Mouse (Mus musculus): ENCODE measurements around the gene Lmntd1. TPM values are rescaled to one million over a fixed set of nuclear protein-coding genes. Genes with fewer than 3 reads are reported as not detected.

The Lmntd1 gene
- polyA plus RNA-seq, 1 experiment from 2014 or later: 0.37 TPM

DNA sequence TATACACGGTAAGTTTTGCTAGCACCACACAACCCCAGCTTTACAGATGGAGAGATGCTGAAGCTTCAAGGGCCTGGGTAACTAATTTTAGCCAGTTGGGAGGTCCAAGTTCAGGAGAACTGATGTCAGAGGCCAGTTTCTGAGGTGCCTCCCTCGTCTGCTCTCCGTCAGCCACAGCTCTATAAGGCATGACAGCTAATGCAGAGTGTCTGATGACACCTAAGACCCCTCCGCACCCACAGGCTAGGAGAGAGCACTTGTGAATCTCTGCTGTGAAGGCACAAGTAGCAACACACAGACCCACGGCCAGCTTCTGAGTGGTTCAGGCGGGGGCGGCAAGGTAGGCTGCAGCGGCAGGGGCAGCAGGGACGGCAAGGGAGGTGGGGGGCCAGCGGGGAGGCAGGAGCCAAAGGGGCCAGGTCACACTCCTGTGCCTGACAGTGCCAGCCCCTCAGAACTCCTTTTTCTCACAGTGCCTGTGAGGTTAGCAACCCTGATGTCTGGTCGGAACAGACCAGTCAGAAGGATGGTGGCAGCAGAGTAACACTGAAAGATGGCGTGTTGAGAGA, 151.4 kb downstream of the Lmntd1 start:
- 89% methylated on average over 12 of the region's 12 CpGs for WGBS
- 0 out of 2 replicates have a peak, but pooled peaks cover 4% of the 10 kb centered on the region for H3K4me1 ChIP-seq
- DNase-seq (ENCODE audit: extremely low spot score, low spot score): no peak
- 0 out of 2 replicates have a peak overlapping the region, but pooled peaks have one; percentile 30 for H3K27ac ChIP-seq
- no peak overlapping the region for H3K4me3 ChIP-seq
- no peaks in the 10 kb centered on the region for H3K27me3 ChIP-seq (ENCODE audit: poor library complexity, severe bottlenecking)
- no peaks in the 10 kb centered on the region for H3K36me3 ChIP-seq (replicated peaks)
- H3K9me3 ChIP-seq: no peaks in the 10 kb centered on the region

- 87% methylated on average over 15 of the region's 15 CpGs for WGBS
- no peak for DNase-seq (ENCODE audit: extremely low spot score, low spot score)
- H3K27me3 ChIP-seq (ENCODE audit: poor library complexity, severe bottlenecking): 0 out of 2 replicates have a peak, but pooled peaks cover 5% of the 10 kb centered on the region
- no peaks in the 10 kb centered on the region for H3K9me3 ChIP-seq
- H3K4me3 ChIP-seq: no peak overlapping the region
- no peak overlapping the region for H3K27ac ChIP-seq
- H3K36me3 ChIP-seq (replicated peaks): no peaks in the 10 kb centered on the region
- H3K4me1 ChIP-seq: no peaks in the 10 kb centered on the region
Observed at GRCm38 (mm10) chr6:145457066-145457465, 157.1 kb downstream of the Lmntd1 start.

DNA sequence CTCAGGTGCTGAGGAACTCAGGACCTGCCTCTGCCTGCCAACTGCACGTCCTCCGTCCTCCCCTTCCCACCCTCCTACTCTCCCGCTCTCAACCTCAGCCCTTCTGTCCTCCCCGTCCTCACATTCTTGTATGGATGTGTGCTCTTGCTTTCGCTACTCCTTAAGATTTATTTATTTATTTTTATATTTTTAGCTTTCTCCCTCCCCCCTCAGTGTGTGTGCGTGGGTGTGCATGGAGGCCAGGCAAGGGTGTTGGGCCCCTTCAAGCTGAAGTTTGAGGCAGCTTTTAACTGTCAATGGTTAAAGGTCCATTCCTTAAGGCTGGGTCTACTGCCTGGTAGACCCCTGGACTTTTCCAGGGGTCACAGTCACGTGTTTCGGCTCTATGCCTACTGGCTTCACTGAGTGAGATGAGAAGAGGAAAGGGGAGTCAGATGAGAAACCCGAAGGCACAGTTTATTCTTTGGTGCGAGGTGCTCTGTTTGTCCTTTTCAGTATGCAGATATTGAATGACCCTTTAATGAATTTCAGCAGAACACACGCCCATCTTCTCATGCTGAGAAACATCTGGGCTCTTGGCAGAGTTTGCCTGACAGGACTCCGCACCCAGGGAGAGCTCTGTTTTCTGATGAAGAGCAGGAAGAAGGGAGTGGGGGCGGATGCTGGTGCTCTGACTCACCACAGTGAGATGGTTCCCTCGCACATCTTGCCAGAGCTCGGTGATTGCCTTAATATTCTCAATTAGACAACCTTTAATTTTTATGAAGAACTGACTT, 163.3 kb downstream of the Lmntd1 start:
- WGBS: 88% methylated on average over 15 of the region's 15 CpGs
- no peaks in the 10 kb centered on the region for H3K9me3 ChIP-seq
- no peak overlapping the region for H3K4me3 ChIP-seq
- H3K4me1 ChIP-seq: no peaks in the 10 kb centered on the region
- DNase-seq (ENCODE audit: extremely low spot score, low spot score): no peak
- H3K27me3 ChIP-seq (ENCODE audit: poor library complexity, severe bottlenecking): 0 out of 2 replicates have a peak, but pooled peaks cover 5% of the 10 kb centered on the region
- no peak overlapping the region for H3K27ac ChIP-seq
- no peaks in the 10 kb centered on the region for H3K36me3 ChIP-seq (replicated peaks)

DNA sequence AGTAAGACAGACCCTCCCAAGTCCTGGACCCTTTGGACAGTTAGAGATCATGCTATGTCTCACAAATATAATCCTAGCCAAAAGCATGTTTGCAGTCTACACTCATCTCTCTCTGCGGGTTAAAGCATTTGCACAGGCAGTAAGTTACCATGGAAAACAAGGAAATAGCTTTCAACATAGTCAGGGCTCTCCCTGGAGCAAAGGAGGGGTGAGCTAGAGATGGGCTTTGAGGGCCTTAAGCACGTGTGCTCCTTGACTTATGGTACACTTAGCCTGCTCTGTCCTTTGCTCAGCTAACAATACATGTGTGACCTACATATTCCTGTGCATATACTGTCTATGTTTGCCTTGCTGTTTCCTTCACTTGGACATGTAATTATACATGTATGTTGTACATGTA, 165.8 kb downstream of the Lmntd1 start:
- H3K36me3 ChIP-seq (replicated peaks): no peaks in the 10 kb centered on the region
- 81% methylated on average over 2 of the region's 2 CpGs for WGBS

DNA sequence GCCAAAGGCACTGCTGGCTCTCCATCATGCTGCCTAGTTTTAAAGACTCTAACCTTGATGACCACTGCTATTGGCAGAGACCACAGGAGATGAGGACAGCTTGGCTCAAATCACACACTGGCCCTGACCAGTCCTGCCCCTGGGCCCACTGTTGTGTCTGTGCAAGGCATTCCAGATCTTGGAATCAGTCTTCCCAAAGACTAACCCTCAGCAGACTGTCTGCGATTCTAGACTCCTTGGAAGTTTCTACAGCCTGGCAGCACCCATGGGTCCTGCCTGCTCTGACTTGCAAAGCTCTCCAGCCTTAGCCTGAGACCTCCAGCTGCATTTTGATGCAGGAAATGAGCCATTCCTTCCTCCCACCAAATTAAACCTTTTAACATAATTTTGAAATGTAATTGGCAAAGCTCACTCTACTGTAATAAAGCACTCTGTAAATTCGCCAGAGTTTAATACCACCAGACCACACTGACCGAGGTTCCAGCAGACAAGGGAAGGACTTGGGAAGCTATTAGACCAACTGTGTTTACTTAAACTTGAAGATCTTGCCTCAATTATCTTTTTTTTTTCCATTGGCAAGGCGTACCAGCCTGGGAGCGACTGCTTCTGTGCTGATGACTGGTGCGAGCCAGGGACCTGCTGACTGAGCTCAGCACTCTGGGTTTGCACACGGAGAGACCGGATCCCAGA, 168.2 kb downstream of the Lmntd1 start:
- Histone ChIP-seq H3K36me3 (replicated peaks) (no peaks in the 10 kb centered on the region), H3K27ac (no peak overlapping the region), H3K4me3 (no peak overlapping the region), H3K27me3 (ENCODE audit: poor library complexity, severe bottlenecking) (no peaks in the 10 kb centered on the region), H3K9me3 (no peaks in the 10 kb centered on the region), H3K4me1 (peaks cover 6% of the 10 kb centered on the region)
- no peak for DNase-seq (ENCODE audit: extremely low spot score, low spot score)
- WGBS: 91% methylated on average over 8 of the region's 8 CpGs

More for the DNA sequence above, 165.8 kb downstream of the Lmntd1 start:
- no peak for DNase-seq (ENCODE audit: extremely low spot score, low spot score)
- Histone ChIP-seq H3K9me3 (no peaks in the 10 kb centered on the region), H3K4me3 (no peak overlapping the region), H3K4me1 (no peaks in the 10 kb centered on the region), H3K27me3 (ENCODE audit: poor library complexity, severe bottlenecking) (no peaks in the 10 kb centered on the region), H3K27ac (no peak overlapping the region)

DNA sequence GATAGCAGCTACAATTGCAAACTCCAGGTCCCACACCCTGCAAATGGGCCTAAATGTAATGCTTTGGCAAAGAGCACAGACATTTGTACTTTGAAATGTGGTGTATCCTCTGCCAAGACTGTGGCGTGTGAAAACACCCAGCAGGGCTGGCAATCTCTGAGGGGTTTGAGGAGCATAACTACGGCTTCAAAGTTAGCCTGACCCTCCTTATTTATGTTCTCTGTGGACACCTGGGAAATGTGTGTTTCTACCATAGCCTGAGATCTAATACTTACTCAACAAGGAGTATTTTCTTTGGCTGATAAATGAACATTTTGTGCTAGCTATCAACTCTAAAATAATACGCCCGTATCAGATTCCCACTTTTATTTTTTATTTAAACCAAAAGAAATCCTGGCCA, 168.7 kb downstream of the Lmntd1 start:
- no peaks in the 10 kb centered on the region for H3K36me3 ChIP-seq (replicated peaks)
- H3K27me3 ChIP-seq (ENCODE audit: poor library complexity, severe bottlenecking): no peaks in the 10 kb centered on the region
- DNase-seq (ENCODE audit: extremely low spot score, low spot score): no peak
- no peak overlapping the region for H3K27ac ChIP-seq
- 92% methylated on average over 4 of the region's 4 CpGs for WGBS
- peaks cover 6% of the 10 kb centered on the region for H3K4me1 ChIP-seq
- H3K9me3 ChIP-seq: no peaks in the 10 kb centered on the region
- H3K4me3 ChIP-seq: no peak overlapping the region

- Histone ChIP-seq H3K36me3 (replicated peaks) (no peaks in the 10 kb centered on the region), H3K27me3 (ENCODE audit: poor library complexity, severe bottlenecking) (no peaks in the 10 kb centered on the region), H3K27ac (no peak overlapping the region), H3K9me3 (no peaks in the 10 kb centered on the region), H3K4me1 (peaks cover 6% of the 10 kb centered on the region), H3K4me3 (no peak overlapping the region)
- WGBS: 59% methylated on average over 13 of the region's 13 CpGs
- DNase-seq (ENCODE audit: extremely low spot score, low spot score): no peak
Observed at GRCm38 (mm10) chr6:145442786-145443185, 171.3 kb downstream of the Lmntd1 start.

- H3K27me3 ChIP-seq (ENCODE audit: poor library complexity, severe bottlenecking): no peaks in the 10 kb centered on the region
- peak overlapping the region; percentile 30; the same call in 1 of the 2 replicates for H3K27ac ChIP-seq
- peak; percentile 46 for DNase-seq (ENCODE audit: extremely low spot score, low spot score)
- WGBS: 74% methylated on average over 18 of the region's 18 CpGs
- no peaks in the 10 kb centered on the region for H3K9me3 ChIP-seq
- H3K4me3 ChIP-seq: no peak overlapping the region
- no peaks in the 10 kb centered on the region for H3K36me3 ChIP-seq (replicated peaks)
- peaks cover 6% of the 10 kb centered on the region for H3K4me1 ChIP-seq
Observed at GRCm38 (mm10) chr6:145441416-145442110, 172.6 kb downstream of the Lmntd1 start.

DNA sequence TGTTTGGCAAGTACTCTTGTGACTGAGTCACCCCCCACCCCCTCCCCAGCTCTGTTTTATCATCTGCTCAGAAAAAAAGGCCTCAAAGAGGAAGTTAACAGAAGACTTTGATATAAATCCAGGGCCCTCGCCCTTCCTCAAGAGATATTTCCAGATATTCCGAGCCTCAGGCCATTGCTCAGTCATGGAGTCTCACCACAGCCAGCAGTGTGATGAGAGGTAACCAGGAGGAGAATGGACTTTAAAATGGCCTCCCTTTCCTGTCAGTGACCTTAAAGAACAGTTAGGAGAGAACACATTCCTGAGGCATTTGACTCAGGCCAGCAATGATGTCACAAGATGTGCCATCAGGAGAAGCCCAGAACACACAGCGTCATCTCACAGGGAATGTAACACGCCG, 175.3 kb downstream of the Lmntd1 start:
- Histone ChIP-seq H3K4me1 (peaks cover 6% of the 10 kb centered on the region), H3K36me3 (replicated peaks) (no peaks in the 10 kb centered on the region), H3K27ac (no peak overlapping the region), H3K9me3 (no peaks in the 10 kb centered on the region), H3K27me3 (ENCODE audit: poor library complexity, severe bottlenecking) (no peaks in the 10 kb centered on the region), H3K4me3 (no peak overlapping the region)
- DNase-seq (ENCODE audit: extremely low spot score, low spot score): no peak
- WGBS: 94% methylated on average over 5 of the region's 5 CpGs

DNA sequence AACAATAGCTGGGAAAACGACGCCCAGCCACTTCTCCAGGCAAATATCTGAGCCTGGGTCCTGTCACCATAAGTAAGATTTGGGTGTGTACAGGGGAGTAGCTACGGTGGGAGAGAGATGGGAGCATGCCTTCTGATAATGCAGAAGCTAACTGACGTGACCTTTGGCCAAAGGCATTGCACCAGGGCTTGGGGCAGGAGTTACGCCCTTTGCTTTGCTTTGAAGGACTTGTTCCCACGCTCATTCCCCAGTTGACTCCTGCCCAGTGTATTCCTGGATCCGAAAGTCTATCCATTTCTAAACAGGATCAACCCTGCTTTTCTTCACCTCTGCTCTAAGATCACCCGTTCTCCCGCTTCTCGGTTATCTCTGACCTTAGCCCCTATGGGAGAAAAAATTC, 178.4 kb downstream of the Lmntd1 start:
- no peaks in the 10 kb centered on the region for H3K36me3 ChIP-seq (replicated peaks)
- H3K9me3 ChIP-seq: no peaks in the 10 kb centered on the region
- no peak overlapping the region for H3K27ac ChIP-seq
- H3K27me3 ChIP-seq (ENCODE audit: poor library complexity, severe bottlenecking): no peaks in the 10 kb centered on the region
- WGBS: 84% methylated on average over 10 of the region's 10 CpGs
- no peak for DNase-seq (ENCODE audit: extremely low spot score, low spot score)
- peaks cover 15% of the 10 kb centered on the region; the same call in 1 of the 2 replicates for H3K4me1 ChIP-seq
- H3K4me3 ChIP-seq: no peak overlapping the region

DNA sequence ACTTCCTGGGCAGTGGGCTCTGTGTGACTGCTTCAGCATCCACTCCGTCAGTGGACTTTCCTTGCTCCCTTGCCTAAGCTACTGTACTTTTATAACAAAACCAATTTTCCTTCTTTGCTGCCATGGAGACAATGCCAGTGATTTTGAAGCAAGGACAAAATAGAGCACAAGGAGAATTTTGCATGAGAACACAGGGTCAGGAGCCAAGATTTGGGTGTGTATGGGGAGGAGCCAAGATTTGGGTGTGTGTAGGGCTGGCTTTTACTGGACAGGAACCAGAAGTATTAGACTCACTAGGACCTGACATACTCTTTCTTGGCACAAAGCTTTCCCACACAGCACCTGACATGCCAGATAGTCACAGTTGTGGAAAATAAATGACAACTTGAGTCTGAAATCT, 179.0 kb downstream of the Lmntd1 start:
- Histone ChIP-seq H3K4me1 (peaks cover 15% of the 10 kb centered on the region; the same call in 1 of the 2 replicates), H3K9me3 (no peaks in the 10 kb centered on the region), H3K27me3 (ENCODE audit: poor library complexity, severe bottlenecking) (no peaks in the 10 kb centered on the region), H3K27ac (no peak overlapping the region), H3K36me3 (replicated peaks) (no peaks in the 10 kb centered on the region), H3K4me3 (no peak overlapping the region)
- 92% methylated on average over 1 of the region's 1 CpGs for WGBS
- DNase-seq (ENCODE audit: extremely low spot score, low spot score): no peak

GRCm38 (mm10) chr6:145433897-145434296, 180.2 kb downstream of the Lmntd1 start:
- H3K27ac ChIP-seq: no peak overlapping the region
- no peaks in the 10 kb centered on the region for H3K9me3 ChIP-seq
- no peak overlapping the region for H3K4me3 ChIP-seq
- peaks cover 15% of the 10 kb centered on the region; the same call in 1 of the 2 replicates for H3K4me1 ChIP-seq
- 84% methylated on average over 8 of the region's 8 CpGs for whole genome bisulfite sequencing
- no peaks in the 10 kb centered on the region for H3K27me3 ChIP-seq (ENCODE audit: poor library complexity, severe bottlenecking)
- DNase-seq (ENCODE audit: extremely low spot score, low spot score): no peak
- no peaks in the 10 kb centered on the region for H3K36me3 ChIP-seq (replicated peaks)

All from forebrain, embryonic 10.5 days (tissue).